21 mouse cellular contexts compared by ENCODE assay signal in genomic region chr17:72904873-72905272, GRCm38 (mm10). TPM values are rescaled to one million over a fixed set of nuclear protein-coding genes. Genes with fewer than 3 reads are reported as not detected.
DNase-seq lines count a peak whose midpoint lies in the region; ATAC-seq and TF ChIP-seq lines count a peak whose summit lies in the region.
"Had no signal": no experiment of that assay in that cellular context is flagged by ENCODE, and none has a peak within 500 bp of the region (broad histone marks: within the 10 kb centered on the region; RNA-seq: fewer than 3 reads in every experiment).

No protein-coding gene starts in this region.

- H3K27me3 ChIP-seq in heart, embryonic 10.5 days (ENCODE audit: insufficient read depth, poor library complexity, severe bottlenecking): no peaks in the 10 kb centered on the region
- H3K27me3 ChIP-seq in limb, embryonic 10.5 days (ENCODE audit: low read depth, poor library complexity, severe bottlenecking): no peaks in the 10 kb centered on the region
- no peaks in the 10 kb centered on the region for H3K27me3 ChIP-seq in limb, embryonic 11.5 days (ENCODE audit: control insufficient read depth, insufficient read depth, low read length)
- H3K27me3 ChIP-seq: embryonic facial prominence, embryonic 12.5 days; forebrain, embryonic 13.5 days had no signal

- H3K27ac ChIP-seq in heart, embryonic 10.5 days: peak overlapping the region; percentile 73; the same call in 1 of the 2 replicates
- no peak overlapping the region for H3K27ac ChIP-seq in limb, embryonic 10.5 days
- no peak overlapping the region for H3K27ac ChIP-seq in limb, embryonic 11.5 days (replicated peaks; ENCODE audit: low read depth, low read length)
- H3K27ac ChIP-seq: embryonic facial prominence, embryonic 10.5 days; embryonic facial prominence, embryonic 12.5 days; forebrain, embryonic 13.5 days had no signal

- peaks cover 42% of the 10 kb centered on the region for H3K4me1 ChIP-seq in heart, embryonic 10.5 days
- no peaks in the 10 kb centered on the region for H3K4me1 ChIP-seq in lung, adult 2 months (ENCODE audit: control insufficient read depth, insufficient read depth, low read length)
- no peaks in the 10 kb centered on the region for H3K4me1 ChIP-seq in limb, embryonic 10.5 days
- H3K4me1 ChIP-seq in limb, embryonic 11.5 days (ENCODE audit: control insufficient read depth, insufficient read depth, low read length): no peaks in the 10 kb centered on the region
- H3K4me1 ChIP-seq: embryonic facial prominence, embryonic 10.5 days; embryonic facial prominence, embryonic 12.5 days; forebrain, embryonic 13.5 days had no signal

- H3K9me3 ChIP-seq in heart, embryonic 10.5 days: no peaks in the 10 kb centered on the region
- no peaks in the 10 kb centered on the region for H3K9me3 ChIP-seq in limb, embryonic 10.5 days (replicated peaks)
- no peaks in the 10 kb centered on the region for H3K9me3 ChIP-seq in limb, embryonic 11.5 days (ENCODE audit: control insufficient read depth, low read length)
- H3K9me3 ChIP-seq: embryonic facial prominence, embryonic 10.5 days; embryonic facial prominence, embryonic 12.5 days; forebrain, embryonic 13.5 days had no signal

- DNase-seq in heart, embryonic 10.5 days (ENCODE audit: low spot score): peak; percentile 66
- no peak for DNase-seq in heart, postnatal 25 days (ENCODE audit: low spot score)
- DNase-seq in lung, adult 2 months: peak; percentile 1
- no peak for DNase-seq in lung, postnatal 36 days
- peak; percentile 19 for DNase-seq in limb, embryonic 10.5 days (ENCODE audit: low spot score)
- peak; percentile 11 for DNase-seq in limb, embryonic 11.5 days (ENCODE audit: low spot score)
- no peak for DNase-seq in embryo, embryonic 10 days (ENCODE audit: low spot score)
- DNase-seq: adrenal gland, adult 2 months; adrenal gland, postnatal 10 days; adrenal gland, postnatal 25 days; cerebellum, adult 11 months; cerebellum, adult 18-20 months; cerebellum, adult 8-10 months; cerebellum, adult 9-11 months; cerebellum, postnatal 14 days; cerebellum, postnatal 36 days had no signal

- no peak overlapping the region for H3K9ac ChIP-seq in limb, embryonic 11.5 days (ENCODE audit: low read length)
- H3K9ac ChIP-seq: embryonic facial prominence, embryonic 12.5 days; forebrain, embryonic 13.5 days had no signal

- intact Hi-C loops in heart, postnatal 25 days (cut with DNase I): no loop called here

- WGBS in heart, embryonic 10.5 days: 75% methylated on average over 7 of the region's 7 CpGs
- 84% methylated on average over 7 of the region's 7 CpGs for WGBS in lung, adult 2 months
- 91% methylated on average over 7 of the region's 7 CpGs for WGBS in limb, embryonic 10.5 days
- WGBS in limb, embryonic 11.5 days: 87% methylated on average over 7 of the region's 7 CpGs

- TF ChIP-seq POLR2A in lung, adult 2 months (IDR thresholded peaks at IDR 0.05; ENCODE audit: borderline replicate concordance, extremely low read depth, low read depth, low read length): no peak

- no peak for ATAC-seq in limb, embryonic 11.5 days (ENCODE audit: insufficient number of reproducible peaks, low FRiP score, low TSS enrichment, low read depth)
- ATAC-seq: forebrain, embryonic 13.5 days; forebrain, embryonic 16.5 days had no signal

- no peak overlapping the region for H3K4me2 ChIP-seq in limb, embryonic 11.5 days (ENCODE audit: low read depth, severe bottlenecking)
- H3K4me2 ChIP-seq: embryonic facial prominence, embryonic 12.5 days; forebrain, embryonic 13.5 days had no signal

- no peak overlapping the region for H3K4me3 ChIP-seq in heart, embryonic 10.5 days
- H3K4me3 ChIP-seq in lung, adult 2 months (replicated peaks; ENCODE audit: extremely low read depth, low read depth, low read length): no peak overlapping the region
- H3K4me3 ChIP-seq in limb, embryonic 10.5 days: no peak overlapping the region
- H3K4me3 ChIP-seq in limb, embryonic 11.5 days (ENCODE audit: low read depth, low read length): no peak overlapping the region
- H3K4me3 ChIP-seq: embryonic facial prominence, embryonic 10.5 days; embryonic facial prominence, embryonic 12.5 days; forebrain, embryonic 13.5 days had no signal

- H3K36me3 ChIP-seq in heart, embryonic 10.5 days: no peaks in the 10 kb centered on the region
- no peaks in the 10 kb centered on the region for H3K36me3 ChIP-seq in limb, embryonic 10.5 days
- no peaks in the 10 kb centered on the region for H3K36me3 ChIP-seq in limb, embryonic 11.5 days (ENCODE audit: control insufficient read depth, insufficient read depth, low read length)
- H3K36me3 ChIP-seq: embryonic facial prominence, embryonic 10.5 days; embryonic facial prominence, embryonic 12.5 days had no signal

- TF ChIP-seq CTCF in lung, adult 2 months (IDR thresholded peaks at IDR 0.05; ENCODE audit: insufficient read depth, low read length): no peak

RNA-seq across cellular contexts. Expression of gene Lbh, which starts 13.2 kb away (rescaled TPM):
- polyA plus RNA-seq in heart, embryonic 10.5 days (2016; fragmentation: Nextera tagmentation; extraction: Ambion mirVana): 10.8 and 15.4 TPM in 2 replicates
- 100 to 1,000 TPM; 390 to 430 TPM for total RNA-seq in heart, postnatal 25 days (2021)
- 151 and 253 TPM in 2 replicates for polyA plus RNA-seq in lung, adult 2 months (2012; rRNA removed)
- polyA plus RNA-seq in limb, embryonic 10.5 days (2016; fragmentation: Nextera tagmentation; extraction: Ambion mirVana): 1.9 and 2.0 TPM in 2 replicates
- polyA plus RNA-seq in limb, embryonic 11.5 days (2014; fragmentation: Nextera tagmentation; extraction: Ambion mirVana): 2.6 and 3.6 TPM in 2 replicates
- total RNA-seq: MEL had no signal

Comparison
In these comparisons a context has a peak if more than half of its experiments do, and no peak if none do; other contexts are left out.
1. DNase-seq: peak in heart, embryonic 10.5 days (single experiment), lung, adult 2 months (single experiment), limb, embryonic 10.5 days (single experiment) and limb, embryonic 11.5 days (single experiment); none in heart, postnatal 25 days (single experiment), lung, postnatal 36 days (single experiment) and embryo, embryonic 10 days (single experiment).